Mouse (Mus musculus) adrenal gland, postnatal 4 days (tissue): Measurements from ENCODE around the gene Brox. TPM values are rescaled to one million over a fixed set of nuclear protein-coding genes. Genes with fewer than 3 reads are reported as not detected.

ENCODE experiments used
- DNase-seq, 2 experiments: peaks; one replicate each; pipeline ENCODE4 v3.0.0; 2021 to 2022; ENCODE audit warnings: low spot score in 2 of 2, mixed read lengths in 2 of 2
- total RNA-seq, 2 experiments: library from RNA; stranded (reverse); gene quantifications; 2 replicates each; pipeline ENCODE4 v1.2.3; 2021

The Brox gene
- total RNA-seq, 2 experiments from 2014 or later: 57.6 to 66.0 TPM

DNA sequence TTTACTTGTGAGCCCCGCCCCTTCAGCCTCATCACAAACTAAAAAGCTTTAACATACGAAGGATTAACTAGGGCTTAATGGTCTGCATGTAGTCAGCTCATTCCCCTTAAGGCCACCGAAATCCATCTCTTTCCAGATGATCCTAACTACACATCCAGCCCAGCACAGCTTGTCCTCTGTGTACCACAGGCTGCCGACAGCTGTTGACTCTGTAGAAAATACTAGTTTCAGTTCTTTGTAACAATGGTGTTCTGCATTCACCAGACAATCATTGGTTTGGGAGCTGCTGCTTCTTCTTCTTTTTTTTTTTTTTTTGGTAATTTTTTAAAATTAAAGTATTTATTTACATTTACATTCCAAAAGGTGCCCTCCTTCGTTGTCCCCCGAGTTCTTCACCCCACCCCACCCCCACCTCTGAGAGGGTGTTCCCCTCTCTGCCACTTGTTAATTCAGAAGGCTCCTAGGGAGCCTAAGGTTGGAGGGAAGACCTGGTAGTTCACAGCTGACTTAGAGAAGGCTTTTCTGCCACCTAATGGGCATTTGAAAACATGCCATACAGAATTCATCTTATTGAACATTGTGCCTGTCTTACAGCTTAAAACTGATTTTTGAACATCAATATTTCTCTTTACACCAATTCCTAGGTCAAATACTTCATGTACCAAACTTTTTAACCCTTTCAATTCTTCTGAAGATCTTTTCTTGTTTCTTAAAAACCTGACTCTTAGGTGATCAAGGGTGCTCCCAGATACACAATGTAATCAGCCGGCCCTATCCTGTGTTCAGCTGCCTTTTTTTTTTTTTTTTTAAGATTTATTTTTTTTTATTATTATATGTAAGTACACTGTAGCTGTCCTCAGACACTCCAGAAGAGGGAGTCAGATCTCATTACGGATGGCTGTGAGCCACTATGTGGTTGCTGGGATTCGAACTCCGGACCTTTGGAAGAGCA is 23.9 kb downstream of the Brox start:
- no peak for DNase-seq

DNA sequence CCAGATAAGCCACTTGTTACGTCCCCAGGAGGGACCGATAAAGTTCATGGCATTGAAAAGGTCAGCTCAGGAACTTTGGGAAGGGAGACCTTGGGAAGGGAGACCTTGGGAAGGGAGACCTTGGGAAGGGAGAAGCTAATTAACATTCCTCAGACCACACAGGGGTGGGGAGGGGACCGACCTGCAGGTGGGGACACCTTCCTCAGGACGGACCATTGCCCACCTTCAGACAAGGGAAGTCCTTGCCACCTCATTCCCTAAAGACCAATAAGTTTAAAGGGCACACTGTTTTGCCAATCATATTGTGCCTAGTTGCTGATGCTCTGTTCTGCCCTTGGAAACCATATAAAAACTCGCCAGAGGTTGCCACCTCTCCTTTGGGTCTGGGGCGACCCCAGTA is 29.4 kb downstream of the Brox start:
- no peak for DNase-seq

DNA sequence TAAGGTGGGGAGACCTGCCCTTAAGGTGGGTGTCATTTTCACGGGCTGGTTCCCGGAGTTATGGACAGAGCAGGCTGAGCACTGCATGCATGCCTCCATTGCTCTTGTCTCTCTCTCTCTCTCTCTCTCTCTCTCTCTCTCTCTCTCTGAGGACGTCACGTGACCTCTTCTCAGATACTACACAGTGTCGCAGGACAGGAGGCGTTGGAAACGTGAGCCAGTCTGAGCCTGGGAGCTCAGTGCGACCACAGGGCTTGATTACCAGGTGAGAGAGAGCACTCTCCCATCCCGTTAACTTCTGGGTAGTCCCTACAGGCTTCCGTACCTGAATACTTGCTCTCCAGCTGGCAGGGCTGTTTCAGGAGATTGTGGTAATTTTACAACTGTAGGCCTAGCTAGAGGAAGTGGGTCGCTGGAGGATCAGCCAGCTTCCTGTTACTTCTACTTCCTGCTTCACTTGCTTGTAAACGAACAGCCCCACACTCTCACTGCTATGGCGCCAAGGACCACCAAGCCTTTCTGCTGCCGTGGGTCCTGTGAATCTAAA is 31.1 kb downstream of the Brox start:
- DNase-seq: no peak

DNA sequence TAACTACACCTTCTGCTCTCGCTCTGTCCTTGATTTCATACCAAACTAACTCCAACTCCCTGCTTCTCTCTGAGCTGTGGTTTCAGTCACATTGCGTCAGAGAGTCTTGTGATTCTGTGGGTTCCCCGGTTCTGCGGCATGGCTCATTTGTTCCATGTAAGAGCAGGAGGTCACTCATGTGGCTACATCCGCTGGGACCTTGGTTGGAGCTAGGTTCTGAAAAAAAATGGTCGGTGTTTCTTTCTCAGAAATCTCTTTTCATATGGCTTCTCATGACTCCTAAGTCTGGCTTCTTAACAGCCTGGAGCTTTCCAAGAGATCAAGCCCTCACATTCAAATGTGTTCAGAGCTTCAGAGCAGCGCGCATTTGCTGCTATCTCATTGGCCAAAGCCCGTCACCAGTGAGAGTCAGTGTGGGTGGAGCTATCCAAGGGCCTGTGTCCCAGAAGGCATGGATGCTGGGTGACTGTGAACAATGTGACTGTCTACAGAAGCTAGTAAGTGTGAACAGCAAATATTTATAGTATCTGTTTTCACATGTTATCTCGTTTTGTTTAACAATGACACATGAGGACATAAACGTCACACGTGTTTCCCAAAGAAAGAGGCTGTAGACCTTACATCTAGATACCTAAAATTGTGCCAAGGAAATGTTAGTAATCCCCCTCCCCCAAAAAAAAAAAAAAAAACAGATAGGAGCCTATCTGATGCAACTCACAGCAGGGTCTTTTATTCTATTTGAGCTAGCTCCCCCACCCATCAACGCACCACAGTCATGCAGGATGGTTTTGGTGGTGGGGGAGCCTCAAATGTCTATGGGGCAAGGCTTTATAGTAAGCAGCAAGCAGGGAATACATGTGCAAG is 32.7 kb downstream of the Brox start:
- no peak for DNase-seq

DNA sequence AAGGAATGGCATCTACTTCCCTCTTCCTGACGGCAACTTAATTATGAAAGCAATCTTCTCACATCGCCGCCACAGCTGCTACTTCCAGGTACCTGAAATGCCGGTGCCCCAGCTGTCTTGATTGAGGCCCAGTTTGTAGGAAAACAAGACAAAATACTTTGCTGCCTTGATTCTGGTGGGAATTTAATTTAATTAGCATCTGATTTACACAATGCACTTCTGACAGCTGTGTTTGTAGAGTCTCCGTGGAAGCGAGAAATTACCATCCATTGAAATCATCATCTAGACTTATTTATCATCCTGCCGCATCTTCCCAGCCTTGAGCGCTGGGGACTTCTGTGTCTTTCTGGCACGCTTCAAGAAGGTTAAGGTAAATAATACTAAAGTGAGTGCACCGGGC is 44.5 kb downstream of the Brox start:
- DNase-seq: no peak

DNA sequence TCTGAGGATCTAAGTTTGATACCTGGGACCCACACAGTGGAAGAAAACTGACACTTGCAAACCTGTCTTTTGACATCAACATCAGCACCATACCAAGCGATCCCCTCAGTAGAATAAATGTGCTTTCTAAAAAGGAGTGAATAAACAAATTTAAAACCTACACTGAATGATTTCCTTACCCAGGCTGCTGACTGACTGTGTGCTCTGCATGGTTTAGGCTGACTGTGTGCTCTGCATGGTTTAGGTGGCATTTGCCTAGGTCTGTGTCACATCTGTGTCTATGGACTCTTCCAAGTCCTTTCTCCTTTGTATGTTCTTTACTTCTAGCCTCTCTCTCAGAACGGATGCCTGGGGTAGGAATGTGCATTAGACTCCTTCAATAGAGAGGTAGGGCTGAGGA is 45.3 kb downstream of the Brox start:
- DNase-seq: no peak

DNA sequence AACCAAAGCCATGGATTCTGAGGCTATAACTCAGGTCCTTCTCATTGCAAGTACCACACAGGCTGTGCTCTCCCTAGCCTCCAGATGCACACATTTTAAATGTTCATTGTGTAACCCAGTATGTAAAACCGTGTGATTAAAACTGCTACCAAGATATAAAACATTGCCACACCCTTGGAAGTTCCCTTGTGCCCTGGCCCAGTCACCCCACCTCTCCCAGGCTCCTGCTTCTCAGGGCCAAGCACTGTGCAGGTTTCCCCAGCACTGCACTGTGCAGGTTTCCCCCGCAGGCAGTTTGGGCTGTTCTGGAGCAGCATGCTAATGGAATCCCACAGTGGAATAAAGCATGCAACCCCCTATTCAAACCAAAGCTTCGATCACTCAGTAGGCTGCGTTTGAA is 46.5 kb downstream of the Brox start:
- no peak for DNase-seq

DNA sequence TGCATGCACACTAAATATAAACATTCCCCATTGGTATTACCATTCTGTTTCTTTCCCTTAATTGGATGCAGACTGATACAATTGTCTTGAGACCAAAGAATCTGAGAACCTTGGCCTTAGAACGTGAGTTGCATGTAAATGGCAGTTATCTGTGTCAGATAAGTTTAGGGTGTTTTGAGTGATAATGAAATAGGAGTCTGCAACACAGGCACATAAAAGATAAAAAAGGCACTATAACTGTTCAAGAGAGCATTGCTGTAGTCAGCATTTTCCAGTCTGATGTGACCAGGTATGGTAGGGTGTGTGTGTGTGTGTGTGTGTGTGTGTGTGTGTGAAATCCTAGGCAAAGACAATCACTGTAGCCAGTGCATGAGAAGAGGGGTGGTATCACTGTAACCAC is 48.9 kb downstream of the Brox start:
- DNase-seq: no peak

DNA sequence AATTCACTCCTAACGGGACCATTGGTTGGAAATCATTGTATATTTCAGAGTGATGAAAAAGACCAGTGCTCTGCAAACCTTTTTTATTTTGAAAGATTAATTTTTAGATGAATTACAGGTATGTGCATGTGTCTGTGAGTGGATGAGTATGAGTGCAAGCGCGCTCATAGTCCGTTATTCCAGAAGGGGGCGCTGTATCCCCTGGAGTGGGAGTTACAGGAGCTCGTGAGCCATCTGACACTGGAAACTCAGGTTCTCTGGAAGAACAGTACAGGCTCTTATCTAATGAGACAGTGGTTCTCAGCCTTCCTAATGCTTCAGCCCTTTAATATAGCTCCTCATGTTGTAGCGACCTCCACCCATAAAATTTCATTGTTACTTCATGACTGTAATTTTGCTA is 53.8 kb downstream of the Brox start:
- no peak for DNase-seq

DNA sequence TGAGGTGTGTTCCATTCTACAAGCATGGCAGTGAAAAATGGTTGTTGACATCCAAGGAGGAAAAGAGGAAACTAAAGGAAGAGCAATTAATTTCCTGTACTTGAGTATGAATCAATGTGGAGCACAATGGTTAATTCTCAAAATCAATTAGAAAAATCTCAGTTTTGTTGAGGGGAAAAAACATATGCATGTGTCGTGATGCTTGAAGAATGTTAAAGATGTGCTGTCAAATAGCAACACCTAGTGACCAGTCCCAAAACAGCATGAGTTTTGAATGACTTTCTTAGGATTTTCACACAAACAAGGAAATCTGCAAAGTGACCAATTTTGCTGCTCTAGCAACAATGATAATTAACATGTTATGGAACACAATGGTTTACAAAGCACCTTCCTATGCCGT is 59.2 kb downstream of the Brox start:
- DNase-seq: no peak

DNA sequence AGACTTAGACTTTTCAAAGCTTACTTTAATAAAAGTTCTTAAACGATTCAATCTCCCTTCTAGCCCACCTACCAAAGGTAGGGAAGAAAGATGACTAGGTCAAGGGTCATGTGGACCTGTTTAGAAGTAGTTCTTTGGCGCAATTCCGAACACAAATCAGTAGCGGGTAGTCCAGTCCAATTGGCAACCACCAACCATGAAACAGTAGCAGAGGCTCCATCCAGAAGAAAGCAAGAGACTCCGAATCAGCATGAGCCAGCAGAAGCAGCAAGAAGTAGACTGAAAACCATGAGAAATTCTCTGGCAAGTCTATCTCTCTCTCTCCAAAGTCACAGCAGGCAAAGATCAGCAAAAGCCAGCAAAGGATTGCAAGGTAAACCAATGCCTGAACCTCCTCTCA is 60.6 kb downstream of the Brox start:
- no peak for DNase-seq

DNA sequence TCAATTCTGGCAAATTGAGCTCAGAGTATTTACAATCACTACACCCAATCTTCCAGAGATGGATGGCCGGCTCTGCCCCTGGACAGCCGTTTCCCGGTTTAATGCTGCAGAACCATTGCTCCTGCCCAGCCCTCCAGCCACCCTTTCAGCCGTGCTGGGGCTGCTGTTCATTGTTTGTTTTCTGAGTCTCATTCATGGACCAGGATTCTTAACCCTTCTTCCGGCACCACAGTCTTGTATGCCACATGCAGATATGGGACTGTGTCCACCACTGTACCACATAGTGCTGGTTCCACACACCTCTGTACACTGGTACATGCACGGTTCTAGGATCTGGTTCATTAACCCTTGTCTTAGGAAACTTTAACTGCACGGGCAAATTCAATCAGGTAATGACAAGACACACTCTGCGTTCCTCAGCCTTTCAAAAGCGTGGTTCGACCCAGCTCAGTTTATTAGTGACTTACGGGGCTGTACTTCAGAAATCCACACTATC is 63.3 kb downstream of the Brox start:
- DNase-seq: no peak

DNA sequence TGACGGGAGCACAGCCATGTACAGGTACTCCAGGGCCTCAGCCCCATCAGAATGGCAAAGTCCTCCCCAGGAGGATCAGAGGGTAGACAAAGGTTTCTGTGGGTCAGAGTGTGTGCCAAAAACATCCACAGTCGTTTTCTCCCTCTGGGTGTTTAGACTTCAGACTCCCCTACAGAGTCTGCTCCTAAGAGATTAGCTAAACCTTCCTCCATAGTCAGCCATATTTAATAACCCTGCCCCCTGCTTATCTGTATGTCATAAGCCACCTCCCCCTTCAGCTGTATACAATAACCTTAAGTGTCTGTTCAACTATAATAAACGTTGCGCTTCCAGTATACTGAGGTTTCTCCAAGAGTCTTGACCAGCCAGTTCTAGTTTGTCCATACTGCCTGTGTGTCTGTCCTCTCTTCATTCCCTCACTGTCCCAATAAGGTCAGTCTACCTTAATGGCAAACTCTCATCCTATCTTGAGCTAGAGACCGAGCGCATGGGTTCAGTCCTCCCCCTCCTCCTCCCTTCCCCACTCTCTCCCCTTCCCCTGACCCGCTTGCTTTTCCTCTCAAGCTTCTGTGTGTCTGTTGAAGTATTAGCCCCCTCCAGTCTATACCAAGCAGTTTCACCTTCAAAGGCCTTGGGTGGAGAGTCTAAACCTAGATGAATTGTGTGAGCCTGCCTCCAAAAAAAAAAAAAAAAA is 63.9 kb downstream of the Brox start:
- DNase-seq: no peak

DNA sequence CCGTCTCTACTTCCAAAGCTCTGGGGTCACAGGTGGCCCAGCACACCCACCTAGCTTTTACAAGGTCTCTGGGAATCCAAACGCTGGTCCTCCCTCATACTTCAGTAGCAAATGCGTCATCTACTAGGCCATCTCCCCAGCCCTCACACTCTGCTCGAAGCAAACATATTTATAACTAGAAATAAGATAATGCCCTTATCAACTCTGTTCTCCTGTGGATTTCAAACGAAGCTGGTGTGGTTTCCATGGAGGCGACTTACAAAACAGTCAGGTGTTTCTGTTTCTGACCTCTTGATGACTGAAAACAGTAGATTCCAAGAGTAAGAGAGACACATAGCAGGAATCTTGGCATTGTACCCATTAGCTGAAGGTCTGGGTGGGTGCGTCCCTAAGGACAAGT is 69.6 kb downstream of the Brox start:
- no peak for DNase-seq

Other genes with a start within 250 kb of the Brox start
- gene Disp1, start 75.7 kb downstream of the Brox start, total RNA-seq: 10 to 100 TPM; 18.7 to 21.7 TPM
- 10 to 100 TPM; 56.9 to 57.2 TPM for gene Aida, start 679 bp downstream of the Brox start, total RNA-seq
- gene Mia3, start 72.3 kb upstream of the Brox start, total RNA-seq: 100 to 1,000 TPM; 168 to 179 TPM
- 10 to 100 TPM; 15.9 to 16.6 TPM for gene Taf1a, start 91.7 kb upstream of the Brox start, total RNA-seq
- under 1 TPM in 1 of 2 experiments, not detected in 1; 0.73 TPM for gene Hhipl2, start 120.9 kb upstream of the Brox start, total RNA-seq